Mouse (Mus musculus): ENCODE results near the gene Rab6b. TPM values are rescaled to one million over a fixed set of nuclear protein-coding genes. Genes with fewer than 3 reads are reported as not detected.

Rab6b gene
- polyA plus RNA-seq, 1 experiment from 2014 or later = 95.2 TPM

DNA sequence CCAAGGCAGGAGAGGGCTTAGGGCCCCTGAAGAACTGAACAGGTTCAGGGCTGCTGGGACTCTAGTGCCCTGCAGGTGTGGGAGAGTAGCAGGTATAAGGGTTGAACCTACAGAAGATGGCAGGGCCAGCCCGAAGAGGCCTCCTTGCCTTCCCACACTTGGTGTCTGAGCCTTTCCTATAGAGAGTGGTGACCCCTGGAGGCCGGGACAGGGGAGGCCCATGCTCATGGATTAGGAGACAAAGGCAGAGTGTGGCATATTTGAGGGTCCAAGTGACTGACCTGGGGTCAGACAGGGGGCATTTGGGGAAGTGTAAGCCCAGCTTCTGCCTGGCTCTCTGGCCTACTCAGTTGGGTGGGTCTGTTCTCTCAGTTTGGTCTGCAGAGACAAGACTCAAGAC is 8.6 kb downstream of the Rab6b start:
- Histone ChIP-seq H3K27ac (ENCODE audit: low read depth, low read length) (0 out of 2 replicates have a peak overlapping the region, but pooled peaks have one; percentile 22), H3K9me3 (ENCODE audit: control insufficient read depth, low read length) (no peaks in the 10 kb centered on the region), H3K4me2 (ENCODE audit: low read depth, low read length) (no peak overlapping the region), H3K4me1 (ENCODE audit: control insufficient read depth, insufficient read depth, low read length) (no peaks in the 10 kb centered on the region; the same call in 1 of the 2 replicates), H3K36me3 (ENCODE audit: control insufficient read depth, insufficient read depth, low read length) (no peaks in the 10 kb centered on the region), H3K9ac (replicated peaks; ENCODE audit: low read depth, low read length) (no peak overlapping the region), H3K4me3 (ENCODE audit: low read depth, low read length) (no peak overlapping the region), H3K27me3 (ENCODE audit: control insufficient read depth, insufficient read depth, low read length) (no peaks in the 10 kb centered on the region)
- WGBS = 55% methylated on average over 2 of the region's 2 CpGs
- no peak; the same call in 1 of the 2 replicates for ATAC-seq (ENCODE audit: low read depth)

- no peaks in the 10 kb centered on the region for H3K9me3 ChIP-seq (ENCODE audit: control insufficient read depth, low read length)
- H3K27me3 ChIP-seq (ENCODE audit: control insufficient read depth, insufficient read depth, low read length) = no peaks in the 10 kb centered on the region
- ATAC-seq (ENCODE audit: low read depth) = no peak
- H3K27ac ChIP-seq (ENCODE audit: low read depth, low read length) = no peak overlapping the region
- H3K4me3 ChIP-seq (ENCODE audit: low read depth, low read length) = no peak overlapping the region
- no peaks in the 10 kb centered on the region for H3K36me3 ChIP-seq (ENCODE audit: control insufficient read depth, insufficient read depth, low read length)
- no peak overlapping the region for H3K9ac ChIP-seq (replicated peaks; ENCODE audit: low read depth, low read length)
- H3K4me2 ChIP-seq (ENCODE audit: low read depth, low read length) = no peak overlapping the region
- 92% methylated on average over 7 of the region's 7 CpGs for whole genome bisulfite sequencing
- H3K4me1 ChIP-seq (ENCODE audit: control insufficient read depth, insufficient read depth, low read length) = no peaks in the 10 kb centered on the region
Measured at GRCm38 (mm10) chr9:103121546-103121945, 10.0 kb downstream of the Rab6b start.

DNA sequence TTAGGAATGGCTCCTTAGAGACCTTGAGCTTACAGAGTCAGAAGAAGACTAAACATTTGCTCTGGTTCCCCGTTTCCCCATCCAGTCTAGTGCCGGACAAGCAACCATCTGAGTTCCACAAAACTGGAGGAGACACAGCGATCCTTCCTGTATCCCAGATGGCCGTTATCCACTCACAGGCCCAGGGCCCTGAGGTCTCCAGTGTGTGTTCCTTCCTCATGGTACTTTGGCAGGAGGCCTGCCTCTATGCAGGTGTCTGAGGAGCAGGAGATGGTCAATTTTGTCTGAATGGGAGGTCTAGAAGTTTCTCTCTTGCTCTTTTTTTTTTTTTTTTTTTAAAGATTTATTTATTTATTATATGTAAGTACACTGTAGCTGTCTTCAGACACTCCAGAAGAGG is 13.2 kb downstream of the Rab6b start:
- WGBS = 97% methylated on average over 4 of the region's 4 CpGs
- Histone ChIP-seq H3K27ac (ENCODE audit: low read depth, low read length) (no peak overlapping the region), H3K9ac (replicated peaks; ENCODE audit: low read depth, low read length) (no peak overlapping the region), H3K4me3 (ENCODE audit: low read depth, low read length) (no peak overlapping the region), H3K27me3 (ENCODE audit: control insufficient read depth, insufficient read depth, low read length) (no peaks in the 10 kb centered on the region), H3K9me3 (ENCODE audit: control insufficient read depth, low read length) (no peaks in the 10 kb centered on the region), H3K4me2 (ENCODE audit: low read depth, low read length) (no peak overlapping the region), H3K36me3 (ENCODE audit: control insufficient read depth, insufficient read depth, low read length) (no peaks in the 10 kb centered on the region), H3K4me1 (ENCODE audit: control insufficient read depth, insufficient read depth, low read length) (no peaks in the 10 kb centered on the region)
- no peak for ATAC-seq (ENCODE audit: low read depth)

DNA sequence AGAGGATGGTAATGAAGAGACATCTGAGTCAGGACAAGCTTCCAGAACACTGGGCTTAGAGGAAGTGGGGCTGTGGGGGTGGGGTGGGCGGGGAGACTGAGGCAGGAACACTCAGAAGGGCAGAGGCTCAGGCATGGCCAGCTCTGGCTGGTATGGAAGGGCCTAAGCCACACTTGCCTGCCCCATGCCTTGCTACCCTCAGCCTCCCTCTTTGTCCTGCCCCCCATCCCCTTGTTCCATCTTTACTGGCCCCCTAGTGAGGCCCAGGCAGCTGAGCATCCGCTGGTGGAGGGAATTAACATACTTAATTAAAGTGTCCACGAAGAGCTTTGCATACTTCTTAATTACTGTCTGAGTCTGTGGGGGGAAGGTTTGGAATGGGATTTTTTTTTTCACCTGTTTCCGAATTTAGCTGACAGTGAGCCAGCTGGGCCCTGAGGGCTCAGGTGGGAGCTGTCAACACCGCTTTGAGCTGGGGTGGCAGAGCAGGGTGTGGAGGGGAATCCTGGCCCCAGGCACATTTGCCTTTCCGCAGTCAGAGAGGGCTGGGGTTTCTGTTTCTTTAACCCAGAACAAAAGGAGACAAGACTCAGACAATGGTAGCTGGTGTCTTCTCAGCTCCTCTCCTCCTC is 22.0 kb downstream of the Rab6b start:
- no peak overlapping the region for H3K4me3 ChIP-seq (ENCODE audit: low read depth, low read length)
- no peaks in the 10 kb centered on the region for H3K9me3 ChIP-seq (ENCODE audit: control insufficient read depth, low read length)
- 0 out of 2 replicates have a peak, but pooled peaks have one; percentile 14 for ATAC-seq (ENCODE audit: low read depth)
- H3K27me3 ChIP-seq (ENCODE audit: control insufficient read depth, insufficient read depth, low read length) = no peaks in the 10 kb centered on the region
- H3K4me1 ChIP-seq (ENCODE audit: control insufficient read depth, insufficient read depth, low read length) = peaks cover 21% of the 10 kb centered on the region
- H3K9ac ChIP-seq (replicated peaks; ENCODE audit: low read depth, low read length) = 0 out of 2 replicates have a peak overlapping the region, but pooled peaks have one; percentile 16
- peak overlapping the region; percentile 66 for H3K27ac ChIP-seq (ENCODE audit: low read depth, low read length)
- 16% methylated on average over 6 of the region's 6 CpGs for WGBS
- H3K4me2 ChIP-seq (ENCODE audit: low read depth, low read length) = no peak overlapping the region
- H3K36me3 ChIP-seq (ENCODE audit: control insufficient read depth, insufficient read depth, low read length) = no peaks in the 10 kb centered on the region

GRCm38 (mm10) chr9:103134450-103135030 is 23.0 kb downstream of the Rab6b start:
- ATAC-seq (ENCODE audit: low read depth) = no peak
- H3K9ac ChIP-seq (replicated peaks; ENCODE audit: low read depth, low read length) = no peak overlapping the region
- 48% methylated on average over 9 of the region's 9 CpGs for WGBS

DNA sequence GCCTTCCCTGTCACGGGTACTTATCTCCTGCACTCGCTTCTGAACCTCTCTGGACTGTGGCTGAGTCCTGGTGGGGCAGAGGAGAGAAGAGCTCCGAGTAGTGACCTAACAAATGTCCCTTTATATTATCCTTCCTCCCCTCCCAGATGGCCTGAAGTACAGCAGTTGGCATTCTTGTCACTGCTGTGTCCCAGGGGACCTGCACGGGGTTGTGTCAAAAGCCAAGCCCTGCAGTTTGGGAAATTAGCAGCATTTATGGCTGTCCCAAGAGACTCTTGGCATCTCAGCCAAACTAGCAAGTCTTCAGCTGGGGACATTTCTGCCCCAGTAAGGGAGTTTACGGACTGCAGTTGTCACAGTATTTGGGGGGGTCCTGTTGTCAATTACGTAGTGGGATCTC is 27.9 kb downstream of the Rab6b start:
- H3K4me1 ChIP-seq (ENCODE audit: control insufficient read depth, insufficient read depth, low read length) = peaks cover 10% of the 10 kb centered on the region
- ATAC-seq (ENCODE audit: low read depth) = no peak

More at GRCm38 (mm10) chr9:103134450-103135030, 23.0 kb downstream of the Rab6b start:
- no peaks in the 10 kb centered on the region for H3K36me3 ChIP-seq (ENCODE audit: control insufficient read depth, insufficient read depth, low read length)
- H3K27me3 ChIP-seq (ENCODE audit: control insufficient read depth, insufficient read depth, low read length) = no peaks in the 10 kb centered on the region
- H3K4me3 ChIP-seq (ENCODE audit: low read depth, low read length) = no peak overlapping the region
- no peak overlapping the region for H3K4me2 ChIP-seq (ENCODE audit: low read depth, low read length)
- no peaks in the 10 kb centered on the region for H3K9me3 ChIP-seq (ENCODE audit: control insufficient read depth, low read length)
- H3K27ac ChIP-seq (ENCODE audit: low read depth, low read length) = peak overlapping the region; percentile 66; the same call in 1 of the 2 replicates
- peaks cover 25% of the 10 kb centered on the region for H3K4me1 ChIP-seq (ENCODE audit: control insufficient read depth, insufficient read depth, low read length)

GRCm38 (mm10) chr9:103140384-103140783 is 28.8 kb downstream of the Rab6b start:
- no peaks in the 10 kb centered on the region for H3K27me3 ChIP-seq (ENCODE audit: control insufficient read depth, insufficient read depth, low read length)
- ATAC-seq (ENCODE audit: low read depth) = no peak
- H3K27ac ChIP-seq (ENCODE audit: low read depth, low read length) = no peak overlapping the region
- H3K9me3 ChIP-seq (ENCODE audit: control insufficient read depth, low read length) = no peaks in the 10 kb centered on the region
- H3K9ac ChIP-seq (replicated peaks; ENCODE audit: low read depth, low read length) = no peak overlapping the region
- 85% methylated on average over 6 of the region's 6 CpGs for WGBS
- no peak overlapping the region for H3K4me2 ChIP-seq (ENCODE audit: low read depth, low read length)
- no peak overlapping the region for H3K4me3 ChIP-seq (ENCODE audit: low read depth, low read length)
- peaks cover 12% of the 10 kb centered on the region for H3K4me1 ChIP-seq (ENCODE audit: control insufficient read depth, insufficient read depth, low read length)
- H3K36me3 ChIP-seq (ENCODE audit: control insufficient read depth, insufficient read depth, low read length) = 0 out of 2 replicates have a peak, but pooled peaks cover 9% of the 10 kb centered on the region

More for the DNA sequence above, 27.9 kb downstream of the Rab6b start:
- 0 out of 2 replicates have a peak, but pooled peaks cover 9% of the 10 kb centered on the region for H3K36me3 ChIP-seq (ENCODE audit: control insufficient read depth, insufficient read depth, low read length)
- H3K9me3 ChIP-seq (ENCODE audit: control insufficient read depth, low read length) = no peaks in the 10 kb centered on the region
- no peak overlapping the region for H3K9ac ChIP-seq (replicated peaks; ENCODE audit: low read depth, low read length)
- H3K4me3 ChIP-seq (ENCODE audit: low read depth, low read length) = no peak overlapping the region
- H3K27ac ChIP-seq (ENCODE audit: low read depth, low read length) = no peak overlapping the region
- no peak overlapping the region for H3K4me2 ChIP-seq (ENCODE audit: low read depth, low read length)
- WGBS = 45% methylated on average over 6 of the region's 6 CpGs
- H3K27me3 ChIP-seq (ENCODE audit: control insufficient read depth, insufficient read depth, low read length) = no peaks in the 10 kb centered on the region

- no peak overlapping the region for H3K4me3 ChIP-seq (ENCODE audit: low read depth, low read length)
- H3K9ac ChIP-seq (replicated peaks; ENCODE audit: low read depth, low read length) = no peak overlapping the region
- no peaks in the 10 kb centered on the region for H3K9me3 ChIP-seq (ENCODE audit: control insufficient read depth, low read length)
- WGBS = 91% methylated on average over 7 of the region's 7 CpGs
- H3K27me3 ChIP-seq (ENCODE audit: control insufficient read depth, insufficient read depth, low read length) = no peaks in the 10 kb centered on the region
- no peak overlapping the region for H3K27ac ChIP-seq (ENCODE audit: low read depth, low read length)
- peaks cover 19% of the 10 kb centered on the region for H3K4me1 ChIP-seq (ENCODE audit: control insufficient read depth, insufficient read depth, low read length)
- 0 out of 2 replicates have a peak, but pooled peaks cover 9% of the 10 kb centered on the region for H3K36me3 ChIP-seq (ENCODE audit: control insufficient read depth, insufficient read depth, low read length)
- ATAC-seq (ENCODE audit: low read depth) = no peak
- no peak overlapping the region for H3K4me2 ChIP-seq (ENCODE audit: low read depth, low read length)
Measured at GRCm38 (mm10) chr9:103141266-103141665, 29.7 kb downstream of the Rab6b start.

DNA sequence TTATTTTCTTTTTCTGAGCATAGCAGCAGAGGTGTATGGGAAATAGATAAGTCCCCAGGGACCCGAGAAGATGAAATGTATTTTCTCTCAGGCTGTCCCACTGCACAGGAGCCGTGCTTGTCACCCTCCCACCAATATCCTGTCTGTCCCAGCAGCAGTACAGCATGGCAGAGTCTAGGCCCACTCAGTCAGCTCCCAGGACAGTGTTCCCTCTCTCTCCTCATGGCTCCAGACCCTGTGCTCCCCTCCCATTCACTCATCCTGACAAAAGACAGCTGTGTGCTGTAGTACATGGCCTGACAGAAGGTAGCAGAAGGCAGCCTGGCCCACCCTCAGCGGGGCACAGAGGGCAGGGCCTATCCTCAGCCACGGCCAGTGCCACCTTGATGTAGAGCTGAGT is 32.3 kb downstream of the Rab6b start:
- WGBS = 50% methylated on average over 4 of the region's 4 CpGs
- Histone ChIP-seq H3K27ac (ENCODE audit: low read depth, low read length) (no peak overlapping the region), H3K9me3 (ENCODE audit: control insufficient read depth, low read length) (no peaks in the 10 kb centered on the region), H3K27me3 (ENCODE audit: control insufficient read depth, insufficient read depth, low read length) (no peaks in the 10 kb centered on the region), H3K9ac (replicated peaks; ENCODE audit: low read depth, low read length) (no peak overlapping the region), H3K4me3 (ENCODE audit: low read depth, low read length) (no peak overlapping the region), H3K36me3 (ENCODE audit: control insufficient read depth, insufficient read depth, low read length) (0 out of 2 replicates have a peak, but pooled peaks cover 9% of the 10 kb centered on the region), H3K4me1 (ENCODE audit: control insufficient read depth, insufficient read depth, low read length) (peaks cover 33% of the 10 kb centered on the region), H3K4me2 (ENCODE audit: low read depth, low read length) (no peak overlapping the region)
- ATAC-seq (ENCODE audit: low read depth) = no peak; the same call in 1 of the 2 replicates
